Mouse (Mus musculus) forebrain, embryonic 10.5 days (tissue): ENCODE measurements around the gene Slc7a8. TPM values are rescaled to one million over a fixed set of nuclear protein-coding genes. Genes with fewer than 3 reads are reported as not detected.

Source experiments
- polyA plus RNA-seq: library from polyadenylated mRNA; unstranded; fragments of >200 nt; fragmentation: Nextera tagmentation; extraction: Ambion mirVana; gene quantifications from 2 replicates; pipeline ENCODE4 v1.2.1, GENCODE M21; 2016

The Slc7a8 gene
- polyA plus RNA-seq, 1 experiment from 2014 or later, result 1.0 TPM

Other genes with a start within 250 kb of the Slc7a8 start
- gene Haus4, start 227.3 kb downstream of the Slc7a8 start, polyA plus RNA-seq, result 59.1 and 65.4 TPM in 2 replicates
- 79.1 and 98.7 TPM in 2 replicates for gene Ajuba, start 204.4 kb downstream of the Slc7a8 start, polyA plus RNA-seq
- gene 4931414P19Rik, start 176.0 kb downstream of the Slc7a8 start, polyA plus RNA-seq, result 9.5 and 11.0 TPM in 2 replicates
- 478 and 497 TPM in 2 replicates for gene Psmb5, start 163.9 kb downstream of the Slc7a8 start, polyA plus RNA-seq
- gene Psmb11, start 160.5 kb downstream of the Slc7a8 start, polyA plus RNA-seq, result 0.05 and 0.12 TPM in 2 replicates
- gene Gm17606, start 141.0 kb downstream of the Slc7a8 start, polyA plus RNA-seq, result not detected in 2 replicates
- 4.7 and 5.4 TPM in 2 replicates for gene Cdh24, start 140.6 kb downstream of the Slc7a8 start, polyA plus RNA-seq
- gene 1700123O20Rik, start 95.7 kb downstream of the Slc7a8 start, polyA plus RNA-seq, result 104 and 109 TPM in 2 replicates
- gene Acin1, start 95.0 kb downstream of the Slc7a8 start, polyA plus RNA-seq, result 142 and 146 TPM in 2 replicates
- gene Gm29776, start 83.1 kb downstream of the Slc7a8 start, polyA plus RNA-seq, result not detected in 2 replicates
- not detected in 2 replicates for gene Cebpe, start 69.8 kb downstream of the Slc7a8 start, polyA plus RNA-seq
- gene Rnf212b, start 32.2 kb upstream of the Slc7a8 start, polyA plus RNA-seq, result not detected in 2 replicates
- gene Homez, start 89.0 kb upstream of the Slc7a8 start, polyA plus RNA-seq, result 24.0 and 29.5 TPM in 2 replicates
- gene Ppp1r3e, start 95.6 kb upstream of the Slc7a8 start, polyA plus RNA-seq, result 0.96 and 1.0 TPM in 2 replicates
- gene Bcl2l2, start 101.4 kb upstream of the Slc7a8 start, polyA plus RNA-seq, result 2.2 and 2.5 TPM in 2 replicates
- gene Gm20521, start 101.5 kb upstream of the Slc7a8 start, polyA plus RNA-seq, result not detected in 2 replicates
- 168 and 174 TPM in 2 replicates for gene Pabpn1, start 110.6 kb upstream of the Slc7a8 start, polyA plus RNA-seq
- 38.8 and 40.0 TPM in 2 replicates for gene Slc22a17, start 131.2 kb upstream of the Slc7a8 start, polyA plus RNA-seq
- gene Efs, start 144.2 kb upstream of the Slc7a8 start, polyA plus RNA-seq, result 38.3 and 39.0 TPM in 2 replicates
- gene Il25, start 150.7 kb upstream of the Slc7a8 start, polyA plus RNA-seq, result not detected in 2 replicates
- 0.26 and 0.81 TPM in 2 replicates for gene Cmtm5, start 154.3 kb upstream of the Slc7a8 start, polyA plus RNA-seq
- 0.38 and 0.41 TPM in 2 replicates for gene Myh6, start 185.0 kb upstream of the Slc7a8 start, polyA plus RNA-seq
- gene Gm17428, start 195.0 kb upstream of the Slc7a8 start, polyA plus RNA-seq, result not detected in 2 replicates
- 0.63 and 0.72 TPM in 2 replicates for gene Myh7, start 212.7 kb upstream of the Slc7a8 start, polyA plus RNA-seq
- 102 and 104 TPM in 2 replicates for gene Ngdn, start 233.5 kb upstream of the Slc7a8 start, polyA plus RNA-seq